Mouse (Mus musculus) thymus, postnatal 14 days (tissue): ENCODE data around the gene Prkar1a.

Source experiments
- DNase-seq: peaks from one replicate; pipeline ENCODE4 v3.0.0; 2021

Prkar1a gene

DNA sequence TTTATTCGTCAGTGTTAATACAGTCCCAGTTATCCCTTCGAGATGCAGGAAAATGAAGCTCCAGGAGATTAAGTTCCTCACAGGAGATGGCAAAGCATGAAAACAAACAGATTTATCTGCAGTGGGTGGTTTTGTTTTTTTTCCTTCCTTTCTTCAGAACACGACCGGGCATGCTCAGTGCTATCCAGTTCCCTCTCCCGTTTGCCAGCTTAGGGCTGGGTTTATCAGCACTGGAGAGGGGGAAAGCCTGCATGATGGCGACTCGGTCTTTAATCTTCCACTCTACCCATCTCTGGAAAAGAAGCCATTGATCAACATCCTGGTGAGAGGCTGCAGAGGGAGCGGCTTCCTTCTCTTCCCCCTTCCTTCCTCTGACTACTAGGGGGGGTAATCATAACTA is at the start of gene Prkar1a:
Prkar1a (plus strand) TSS at position 200 of the 400 bp plus-strand sequence.
- DNase-seq = no peak

DNA sequence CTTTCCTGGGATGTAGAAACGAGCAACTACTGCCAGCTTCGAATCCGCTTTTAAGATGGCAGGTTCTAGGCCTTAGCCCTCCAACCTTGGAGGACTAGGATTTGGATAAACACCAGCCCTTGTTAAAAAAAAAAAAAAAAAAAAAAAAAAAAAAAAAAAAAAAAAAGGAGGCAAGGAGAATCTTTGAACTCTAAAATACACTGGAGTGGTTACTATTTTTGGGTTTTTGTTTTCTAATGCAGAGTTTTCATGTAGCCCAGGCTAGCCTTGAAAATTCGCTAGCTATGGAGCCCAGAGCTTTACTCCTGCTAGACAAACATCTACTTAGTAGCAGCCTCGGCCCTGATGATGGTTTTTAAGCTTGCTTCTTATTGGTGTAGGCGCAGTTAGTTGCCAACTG is 41.6 kb upstream of the Prkar1a start:
- no peak for DNase-seq

DNA sequence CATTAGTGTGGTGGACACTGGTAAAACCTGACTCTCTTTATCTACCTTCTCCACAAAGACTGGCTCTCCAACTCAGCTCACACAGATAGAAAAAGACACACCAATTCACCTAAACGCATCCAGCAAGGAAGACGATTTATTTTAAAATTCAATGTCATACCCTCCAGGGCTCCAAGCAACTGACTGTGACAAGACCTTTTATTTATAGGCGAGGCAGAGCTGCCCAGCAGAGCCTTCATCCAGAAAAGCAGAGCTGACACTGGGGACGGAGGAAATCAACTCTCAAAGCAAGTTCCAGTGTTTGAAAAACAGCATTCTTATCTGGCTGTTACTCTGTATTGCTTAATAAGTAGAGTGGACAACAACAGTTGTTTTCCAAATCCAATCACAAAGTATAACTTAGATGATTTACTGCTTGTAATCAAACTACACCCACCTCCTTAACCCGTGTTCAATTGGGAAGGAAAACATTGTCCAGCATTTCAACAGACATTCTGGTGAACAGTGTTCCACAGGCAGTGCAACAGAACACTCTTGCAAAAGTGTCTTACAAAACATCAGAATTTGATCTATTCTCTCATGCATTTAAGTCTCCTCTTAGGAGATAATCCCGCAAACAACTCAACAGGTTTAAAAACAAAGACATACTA is 40.1 kb upstream of the Prkar1a start:
- DNase-seq = no peak

DNA sequence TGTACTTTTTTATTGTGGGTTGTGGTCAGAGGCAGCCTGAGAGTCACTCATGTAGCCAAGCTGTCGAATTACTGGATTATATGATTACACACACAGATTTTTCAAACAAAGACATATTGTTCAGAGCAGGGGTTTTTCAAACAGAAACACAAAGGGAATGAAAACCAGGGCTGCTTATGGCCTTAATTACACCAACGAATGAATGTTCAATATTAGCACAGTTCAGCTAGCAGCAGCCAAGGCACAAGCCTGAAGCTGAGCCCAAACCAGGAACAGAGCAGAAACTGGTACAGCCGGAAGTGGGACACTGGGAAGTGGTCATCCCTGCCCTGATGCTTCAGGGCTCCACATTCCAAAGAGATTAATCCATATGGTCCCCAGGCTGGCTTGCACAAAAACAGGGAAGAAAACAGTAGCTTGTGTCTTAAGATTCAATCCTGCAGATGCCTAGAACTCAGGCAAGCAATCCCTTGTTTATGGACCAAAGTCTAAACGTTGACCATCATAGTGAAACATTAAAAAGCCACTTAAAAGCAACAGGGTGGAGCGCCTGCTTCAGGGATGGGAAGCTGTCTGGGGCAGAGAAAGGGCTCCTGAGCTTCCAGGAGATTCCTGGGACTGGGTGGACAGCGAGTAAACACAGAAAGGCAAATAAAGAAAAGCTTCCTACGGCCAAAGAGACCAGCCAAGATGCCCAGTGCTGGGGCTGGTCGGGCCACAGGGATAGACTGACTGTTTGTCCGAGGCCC is 39.0 kb upstream of the Prkar1a start:
- no peak for DNase-seq

DNA sequence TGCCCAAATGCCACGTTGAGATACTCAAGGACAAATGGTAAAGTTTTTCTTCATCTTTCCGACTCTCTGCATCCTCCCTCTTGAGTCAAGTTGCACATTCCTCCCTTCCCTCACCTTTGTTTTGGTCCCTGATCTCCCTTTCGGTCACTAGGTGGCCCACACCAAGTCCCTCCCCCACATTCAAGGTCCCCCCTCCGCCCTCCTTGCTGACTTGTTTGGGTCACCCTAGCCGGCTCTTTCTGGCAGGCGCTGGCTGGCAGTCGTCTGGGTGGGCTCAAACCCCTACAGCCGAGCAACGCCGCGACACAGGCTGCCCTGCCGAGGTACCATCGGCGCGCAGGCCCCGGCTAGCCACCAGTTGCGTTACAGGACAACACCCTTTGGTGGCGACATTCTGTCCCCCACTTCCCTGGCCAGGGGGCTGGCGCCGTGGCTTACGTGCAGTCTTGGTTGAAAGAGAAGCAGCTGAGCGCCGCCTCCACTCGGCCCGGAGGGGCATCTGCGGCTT is 38.4 kb upstream of the Prkar1a start:
- no peak for DNase-seq

DNA sequence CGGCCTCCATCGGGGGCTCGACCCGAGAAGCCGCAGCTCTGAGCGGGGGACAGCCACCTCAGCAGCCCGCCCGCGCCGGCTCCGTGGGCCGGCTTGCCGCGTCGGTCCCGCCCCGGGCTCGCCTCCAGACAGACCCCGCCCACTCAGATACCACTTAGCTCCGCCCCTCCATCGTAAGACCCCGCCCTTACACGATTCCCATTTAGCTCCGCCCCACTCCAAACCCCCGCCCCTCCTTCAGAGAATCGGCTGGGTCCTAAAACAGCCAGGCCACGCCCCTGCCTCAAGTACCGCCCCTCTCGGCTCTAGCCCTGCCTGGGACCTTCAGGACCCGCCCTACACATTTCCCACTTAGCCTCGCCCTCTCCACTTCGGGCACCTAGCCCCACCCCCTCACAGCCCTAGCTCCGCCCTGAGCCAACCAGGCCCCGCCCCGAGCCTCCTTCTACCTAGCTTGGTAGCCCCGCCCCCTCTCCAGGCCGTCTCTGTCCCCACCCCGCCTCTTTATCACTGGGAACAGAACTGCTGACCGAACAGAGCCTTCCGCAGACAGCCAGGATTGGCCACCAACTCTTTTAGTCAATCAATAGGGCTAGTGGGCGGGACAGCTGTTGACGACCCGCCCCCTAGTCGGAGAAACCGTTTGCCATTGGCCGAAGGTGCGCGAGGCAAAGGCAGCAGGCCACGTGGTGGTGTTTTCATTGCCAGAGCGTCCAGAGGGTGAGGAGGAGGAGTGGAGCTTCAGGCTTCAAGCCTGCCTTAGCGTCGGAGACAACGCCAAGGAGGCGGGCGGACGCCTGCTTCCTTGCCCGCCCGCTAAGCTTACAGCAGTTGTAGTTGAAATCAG is 37.7 kb upstream of the Prkar1a start, which contains the start of gene Wipi1:
Wipi1 (minus strand) TSS at position 665 of the 847 bp plus-strand sequence.
- peak; percentile 93 for DNase-seq

DNA sequence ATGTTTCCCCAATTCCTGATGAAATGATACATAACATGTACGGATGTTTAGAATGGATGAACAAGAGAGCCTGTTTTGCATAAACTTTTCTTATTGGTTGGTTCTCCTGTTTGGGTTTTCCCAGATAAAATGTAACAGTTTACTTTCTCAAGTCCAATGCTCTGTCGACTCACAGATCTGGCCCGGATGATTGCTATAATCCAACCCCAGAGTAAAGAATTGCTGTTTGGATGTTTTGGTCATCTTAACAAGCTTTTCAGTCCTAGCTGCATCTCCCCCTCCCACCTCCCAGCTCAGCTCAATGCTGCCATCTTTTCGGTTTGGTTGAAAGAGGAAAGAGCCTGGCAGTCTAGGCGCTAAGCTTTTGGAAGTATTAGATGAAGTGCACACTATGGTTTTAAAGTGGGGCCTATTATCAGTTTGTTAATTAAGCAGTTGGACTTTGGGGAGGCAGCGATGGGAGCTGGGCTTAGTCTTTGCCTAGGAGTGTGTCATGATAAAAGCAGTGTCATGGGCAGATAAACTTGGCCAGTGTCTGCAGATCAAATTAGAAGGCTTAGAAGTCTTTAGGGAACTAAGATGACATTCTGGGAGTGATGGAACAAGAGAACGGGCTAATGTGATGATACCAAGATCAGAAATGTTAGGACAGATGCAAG is 36.2 kb upstream of the Prkar1a start:
- DNase-seq = no peak

DNA sequence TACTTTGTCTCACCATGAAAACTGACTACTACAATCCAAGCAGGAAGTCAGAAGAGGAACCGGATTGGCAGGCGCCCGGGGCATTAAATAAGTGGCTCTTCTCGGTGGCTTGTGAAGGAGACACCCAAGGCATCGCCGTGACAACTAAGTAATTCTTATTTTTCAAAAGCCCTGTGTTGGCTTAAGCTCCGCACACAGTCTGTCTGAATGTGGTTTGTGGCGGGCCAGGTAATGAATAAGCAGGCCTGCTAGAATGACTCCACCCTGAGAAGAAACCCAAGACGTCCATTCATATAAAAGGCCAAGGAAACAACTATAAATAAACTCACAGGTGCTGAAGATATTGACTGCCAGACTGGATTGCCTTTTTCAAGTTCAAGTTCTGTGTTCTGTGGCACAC is 33.9 kb upstream of the Prkar1a start:
- no peak for DNase-seq

DNA sequence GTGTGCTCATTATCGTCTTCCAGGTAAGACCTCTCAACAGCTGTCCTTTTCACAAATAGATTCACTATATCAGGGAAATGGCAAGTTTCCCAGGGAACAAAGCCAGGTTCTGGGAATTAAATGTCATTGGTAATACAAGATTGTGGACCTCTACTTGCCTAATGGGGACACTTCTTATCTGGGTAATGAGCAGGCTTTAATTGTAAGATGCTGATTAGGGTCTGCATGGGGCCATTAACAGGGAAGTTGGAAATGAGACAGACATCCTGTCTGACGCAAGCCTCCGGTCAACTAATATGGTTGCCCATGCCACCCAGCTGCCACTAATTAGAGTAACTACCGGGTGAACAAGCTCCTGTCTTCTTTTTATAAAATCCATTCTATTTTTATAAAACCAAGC is 32.9 kb upstream of the Prkar1a start:
- DNase-seq = no peak

DNA sequence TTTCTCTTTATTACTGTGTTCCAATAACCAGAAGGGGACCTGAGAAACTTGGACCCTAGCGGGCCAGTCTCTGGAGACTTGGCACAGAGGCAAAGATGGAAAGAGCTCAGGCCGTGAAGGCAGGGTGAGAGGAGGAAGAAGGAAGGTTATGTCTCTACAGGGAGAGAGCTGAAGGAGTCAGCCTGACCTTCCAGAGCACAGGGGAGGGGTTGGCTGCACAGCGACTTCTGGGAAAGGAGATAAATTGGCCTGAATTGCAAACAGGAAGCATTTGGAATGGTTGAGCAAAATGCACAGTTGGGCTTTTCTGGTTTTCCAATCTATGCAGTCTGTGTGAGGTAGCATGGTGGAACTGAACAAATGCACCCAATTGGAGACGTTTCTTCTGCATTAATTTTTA is 32.4 kb upstream of the Prkar1a start:
- no peak for DNase-seq

DNA sequence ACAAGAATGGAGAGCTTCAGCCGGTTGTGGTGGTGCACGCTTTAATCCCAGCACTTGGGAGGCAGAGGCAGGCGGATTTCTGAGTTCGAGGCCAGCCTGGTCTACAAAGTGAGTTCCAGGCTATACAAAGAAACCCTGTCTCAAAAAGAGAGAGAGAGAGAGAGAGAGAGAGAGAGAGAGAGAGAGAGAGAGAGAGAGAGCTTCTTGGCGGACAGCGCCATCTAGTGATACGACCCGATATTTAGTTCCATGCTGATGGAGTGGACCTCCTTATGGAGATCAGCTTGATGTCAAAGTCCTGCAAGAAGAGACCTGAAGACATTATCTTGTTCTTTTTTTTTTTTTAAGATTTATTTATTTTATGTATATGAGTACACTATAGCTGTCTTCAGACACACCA is 30.1 kb upstream of the Prkar1a start:
- peak; percentile 71 for DNase-seq

DNA sequence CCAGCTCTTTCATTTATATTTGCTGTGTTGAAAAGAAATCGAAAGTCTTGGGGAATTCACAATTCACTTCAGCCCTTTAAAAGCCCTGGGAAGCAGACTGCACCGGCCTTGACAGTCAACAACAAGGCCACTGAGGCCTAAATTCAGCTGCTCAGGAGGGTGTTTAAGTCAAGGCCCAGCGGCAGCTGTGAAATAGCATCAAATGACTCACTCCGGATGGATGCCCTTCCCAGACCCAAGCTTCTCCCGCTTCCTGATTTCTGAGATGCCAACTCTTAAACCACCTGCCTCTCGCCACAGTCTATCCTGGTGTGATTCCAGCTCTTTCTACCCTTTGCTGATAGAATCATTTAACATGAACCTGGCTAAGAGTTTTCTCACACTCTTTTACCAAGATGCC is 28.8 kb upstream of the Prkar1a start:
- DNase-seq = no peak

DNA sequence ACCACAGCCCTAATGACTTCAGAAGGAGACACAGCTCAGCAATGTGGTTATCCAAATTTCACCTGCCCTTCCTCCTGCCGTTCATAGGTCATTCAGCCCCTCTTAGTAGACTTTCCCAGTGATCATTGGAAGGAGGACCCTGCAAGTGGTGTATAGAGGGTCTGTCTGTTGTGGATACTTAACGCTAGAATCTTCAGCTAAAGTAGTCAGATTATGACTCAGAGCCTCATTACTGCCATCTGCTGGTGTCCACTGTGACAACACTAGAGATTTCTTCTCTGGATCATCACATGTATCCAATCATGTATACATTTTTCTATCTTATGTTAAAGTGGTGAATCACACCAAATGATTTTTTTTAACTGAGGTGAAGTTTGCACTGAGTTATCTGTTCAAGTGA is 28.0 kb upstream of the Prkar1a start:
- DNase-seq = peak; percentile 57

DNA sequence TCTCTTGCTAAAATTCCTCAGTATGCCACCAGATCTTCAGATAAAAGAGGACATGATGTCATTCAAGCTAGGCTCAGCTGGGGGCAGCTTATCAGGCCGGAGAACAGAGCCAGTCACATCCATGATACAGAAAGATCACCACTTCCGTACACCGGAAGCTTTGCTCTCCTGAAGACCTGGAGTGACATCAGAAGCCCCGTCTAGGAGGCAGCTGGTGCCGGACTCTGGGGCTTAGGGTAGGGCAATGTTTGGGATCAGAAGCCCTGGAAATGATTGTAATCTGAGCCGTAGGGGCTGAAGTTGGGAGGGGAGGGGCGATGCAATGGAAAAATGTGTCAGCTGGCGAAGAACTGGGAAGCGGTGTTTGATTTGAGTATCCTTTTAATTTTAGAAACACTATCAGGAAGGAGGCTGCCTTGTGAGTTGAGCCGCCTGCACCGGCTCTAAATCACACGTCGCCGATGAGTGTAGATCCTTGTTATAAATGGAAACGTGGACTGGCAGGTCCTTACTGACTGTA is 26.6 kb upstream of the Prkar1a start:
- no peak for DNase-seq

DNA sequence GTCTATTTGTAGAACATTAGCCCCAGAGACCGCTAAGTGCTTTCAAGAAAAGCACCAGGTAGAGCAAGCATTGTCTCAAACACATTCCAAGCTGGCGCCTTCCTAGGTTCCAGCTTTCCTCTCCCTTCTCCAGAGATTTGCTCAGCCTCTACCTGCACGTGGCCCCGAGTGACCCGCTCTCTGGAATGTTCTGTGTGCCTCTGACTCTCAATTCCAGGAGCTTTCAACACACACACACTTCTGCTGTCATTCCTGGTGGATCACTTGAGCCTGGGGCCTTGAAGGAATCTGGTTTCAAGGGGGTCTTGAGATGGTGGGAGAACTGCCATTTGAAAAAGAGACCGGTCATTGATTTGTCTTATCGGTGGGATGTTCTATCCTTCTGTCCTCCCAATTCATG is 26.0 kb upstream of the Prkar1a start:
- no peak for DNase-seq

DNA sequence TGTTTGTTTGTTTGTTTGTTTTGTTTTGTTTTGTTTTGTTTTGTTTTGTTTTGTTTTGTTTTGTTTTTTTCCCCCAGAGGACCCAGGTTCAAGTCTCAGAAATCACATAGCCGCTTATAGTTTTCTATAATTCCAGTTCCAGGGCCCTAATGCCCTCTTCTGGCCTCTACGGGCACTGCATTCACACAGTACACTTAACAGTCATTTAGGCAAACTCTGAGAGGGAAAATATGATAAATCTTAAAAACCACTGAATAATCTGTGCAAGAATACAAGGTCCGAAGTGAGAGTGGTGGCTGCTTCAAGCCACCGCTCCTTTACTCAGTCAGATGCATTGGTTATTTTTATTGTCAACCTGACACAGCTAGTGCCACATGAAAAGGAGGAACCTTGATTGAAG is 21.6 kb upstream of the Prkar1a start:
- peak; percentile 27 for DNase-seq

DNA sequence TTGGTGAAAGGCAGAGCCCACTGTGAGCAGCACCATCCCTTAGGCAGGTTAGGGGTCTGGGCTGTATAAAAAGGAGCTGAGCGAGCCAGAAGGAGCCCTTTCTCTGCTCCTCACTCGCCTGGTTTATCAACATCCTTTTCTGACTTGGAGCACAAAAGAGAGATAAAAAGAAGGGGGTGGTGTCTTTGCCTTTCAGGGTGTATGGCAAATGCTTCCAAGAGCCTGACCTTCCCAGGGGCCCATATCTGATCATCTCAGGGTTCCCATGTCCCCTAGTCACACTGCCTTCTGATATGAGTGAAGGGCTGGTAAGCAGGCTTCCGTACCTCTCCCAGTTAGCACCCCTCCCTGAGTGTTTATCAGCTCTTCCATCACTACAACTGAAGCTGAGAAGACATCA is 21.1 kb upstream of the Prkar1a start:
- no peak for DNase-seq

DNA sequence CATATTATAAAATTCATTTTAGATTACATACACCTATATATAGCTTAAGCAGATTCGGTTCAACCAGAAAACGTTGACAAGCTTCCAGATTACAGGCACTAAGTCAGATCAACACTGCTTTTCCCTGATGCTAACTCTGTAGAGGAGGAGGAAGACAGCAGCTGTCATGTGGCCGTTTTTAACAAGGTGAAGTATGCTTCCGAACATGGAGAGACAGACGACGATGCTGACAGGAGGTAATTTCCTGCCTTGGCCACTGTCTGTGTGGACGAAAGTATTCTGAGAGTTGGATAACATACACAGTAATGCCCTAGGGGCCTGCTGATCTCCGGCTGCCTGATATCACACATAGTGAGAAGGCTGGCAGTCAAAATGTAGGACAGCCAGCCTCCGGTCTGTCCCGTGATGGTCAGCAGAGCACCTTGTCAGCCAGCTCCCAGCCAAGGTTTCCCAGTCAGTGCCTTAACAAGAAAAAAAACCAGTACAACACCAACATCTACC is 20.1 kb upstream of the Prkar1a start:
- no peak for DNase-seq

DNA sequence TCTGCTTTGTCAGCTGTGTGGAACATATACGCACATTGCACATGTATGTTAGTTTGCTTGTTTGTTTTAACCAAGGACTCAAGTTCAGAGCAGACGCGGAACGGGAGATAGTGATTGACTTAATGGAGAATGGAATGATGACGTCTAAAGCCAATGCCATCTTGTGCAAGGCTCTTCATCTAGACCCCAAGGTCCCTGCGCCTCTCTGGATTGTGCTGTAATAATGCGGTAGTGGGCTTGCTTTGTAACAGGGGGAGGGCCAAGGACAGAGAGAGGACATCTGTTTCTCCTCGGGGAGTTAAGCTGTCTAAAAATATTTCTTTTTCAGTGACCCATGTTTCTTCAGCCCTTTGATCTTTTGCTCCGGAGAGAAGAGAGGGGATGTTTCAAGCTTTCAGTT is 14.3 kb upstream of the Prkar1a start:
- no peak for DNase-seq

DNA sequence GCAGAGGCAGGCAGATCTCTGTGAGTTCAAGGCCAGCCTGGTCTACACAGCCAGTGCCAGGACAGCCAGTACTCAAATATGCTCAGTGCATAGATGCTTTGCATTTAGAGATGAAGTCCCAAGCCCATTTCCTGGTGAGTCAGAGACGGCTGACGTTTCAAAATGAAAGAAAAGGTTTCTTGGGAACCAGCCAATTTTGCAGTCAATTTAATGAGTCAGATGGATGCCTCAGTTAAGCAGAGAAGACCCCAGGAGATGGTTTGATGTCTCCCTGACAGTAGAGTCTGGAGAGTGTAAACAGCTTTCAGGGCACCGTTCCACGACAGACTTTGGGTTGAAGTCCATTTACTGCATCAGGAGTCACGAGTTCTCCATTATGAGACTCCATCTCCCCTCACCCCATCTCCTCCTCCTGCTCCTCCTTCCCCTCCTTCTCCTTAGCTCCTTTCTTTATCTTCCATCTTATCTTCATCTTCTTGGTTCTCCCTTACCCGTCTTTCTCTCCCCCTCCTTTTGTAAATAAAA is 13.3 kb upstream of the Prkar1a start:
- no peak for DNase-seq

DNA sequence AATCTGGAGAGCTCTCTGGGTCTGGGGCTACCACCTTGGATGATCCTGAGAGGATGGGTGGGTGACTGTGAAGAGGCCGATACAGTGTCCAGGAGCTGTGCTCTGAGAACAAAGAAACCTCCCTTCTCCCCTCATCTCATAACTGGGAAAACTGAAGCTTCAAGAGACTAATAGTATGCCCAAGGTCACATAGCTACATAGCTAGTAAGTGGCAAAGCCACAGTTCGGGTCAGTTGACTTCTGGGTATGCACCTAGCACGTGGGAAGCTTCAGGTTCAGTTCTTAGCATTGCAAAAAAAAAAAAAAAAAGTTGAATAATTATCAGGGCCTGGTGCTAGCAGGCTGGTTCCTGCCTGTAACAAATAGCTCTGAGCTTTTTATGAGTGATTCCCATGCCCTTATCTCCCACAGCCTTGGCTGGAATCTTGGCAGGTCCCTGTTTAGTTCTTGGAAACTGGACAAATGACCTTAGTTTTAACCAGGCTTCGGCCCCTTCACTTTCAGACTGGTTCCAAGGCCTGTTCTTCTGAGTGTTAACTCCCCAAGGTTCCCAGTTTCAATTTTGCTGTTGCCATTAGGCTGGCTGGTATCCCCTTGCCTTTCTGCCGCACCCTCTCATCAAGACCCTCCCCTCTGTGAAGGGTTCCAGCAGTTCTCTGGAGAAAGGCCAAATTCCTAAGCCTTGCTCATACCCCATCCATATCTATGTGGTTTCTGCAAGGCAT is 7.5 kb upstream of the Prkar1a start:
- DNase-seq = no peak

DNA sequence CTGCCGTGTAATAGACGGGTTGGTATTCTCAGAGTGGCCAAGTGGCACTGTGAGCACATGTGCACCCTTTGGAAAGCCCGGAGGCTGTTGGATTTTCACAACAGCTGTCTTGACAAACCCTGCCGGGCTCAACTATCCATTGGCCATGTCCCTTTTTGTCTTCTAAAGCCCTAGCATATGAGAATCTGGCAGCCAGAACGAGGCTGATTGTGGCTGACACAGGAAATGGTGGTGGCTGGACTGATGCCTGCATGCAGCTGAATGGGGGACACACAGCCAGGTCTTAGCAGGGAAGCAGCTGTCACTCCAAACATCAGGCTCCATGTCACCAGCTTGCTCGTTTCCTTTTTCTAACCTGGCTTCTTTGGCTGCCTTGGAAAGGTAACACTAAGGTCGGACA is 695 bp upstream of the Prkar1a start:
- DNase-seq = no peak
